Mouse (Mus musculus) C2C12 (cell line): ENCODE measurements around the gene Pkn2. TPM values are rescaled to one million over a fixed set of nuclear protein-coding genes. Genes with fewer than 3 reads are reported as not detected.
A peak's percentile ranks its signal among the peaks of the same experiment; 100 is the strongest.

ENCODE experiments used
- H3K27me3 ChIP-seq: one replicate; pipeline ENCODE4 v1.6.1; 2011; ENCODE audit not compliant: control insufficient read depth, insufficient read depth, insufficient read length
- H3K36me3 ChIP-seq: one replicate; pipeline ENCODE4 v1.6.1; 2011; ENCODE audit not compliant: control insufficient read depth, insufficient read depth
- H3K4me3 ChIP-seq: one replicate; pipeline ENCODE4 v1.5.1; 2011; ENCODE audit warnings: mild to moderate bottlenecking, control low read depth; ENCODE audit not compliant: poor library complexity, insufficient read depth, severe bottlenecking
- H3K79me2 ChIP-seq: one replicate; pipeline ENCODE4 v1.6.1; 2011; ENCODE audit not compliant: control insufficient read depth, insufficient read depth
- H3K79me3 ChIP-seq: one replicate; pipeline ENCODE4 v1.6.1; 2011; ENCODE audit warnings: low read depth, control low read depth
- H3ac ChIP-seq: one replicate; pipeline ENCODE3; 2011; ENCODE audit warnings: low read depth; ENCODE audit not compliant: control insufficient read depth, insufficient read length
- CEBPB ChIP-seq: IDR thresholded peaks from one replicate; pipeline ENCODE4 v1.6.1; 2011; ENCODE audit warnings: low read depth, mild to moderate bottlenecking, control low read depth, moderate library complexity
- CTCF ChIP-seq: IDR thresholded peaks from one replicate; pipeline ENCODE4 v1.5.1; 2011; ENCODE audit not compliant: control insufficient read depth, insufficient read depth, insufficient read length
- FOSL1 ChIP-seq: IDR thresholded peaks from one replicate; pipeline ENCODE4 v1.8.0; 2011; ENCODE audit warnings: mild to moderate bottlenecking, low read length; ENCODE audit not compliant: poor library complexity, insufficient read depth, severe bottlenecking
- MAX ChIP-seq: IDR thresholded peaks from one replicate; pipeline ENCODE4 v1.6.1; 2011; ENCODE audit warnings: mild to moderate bottlenecking, control low read depth
- MYOD1 ChIP-seq: IDR thresholded peaks from one replicate; pipeline ENCODE4 v1.6.1; 2011; ENCODE audit warnings: low read depth; ENCODE audit not compliant: control insufficient read depth, insufficient read length
- MYOG ChIP-seq: IDR thresholded peaks from one replicate; pipeline ENCODE4 v1.6.1; 2011; ENCODE audit not compliant: control insufficient read depth, insufficient read length; ENCODE audit errors: extremely low read depth
- USF1 ChIP-seq: IDR thresholded peaks from one replicate; pipeline ENCODE4 v1.6.1; 2011; ENCODE audit warnings: low read depth, mild to moderate bottlenecking, control low read depth, moderate library complexity
- polyA plus RNA-seq: library from polyadenylated mRNA; unstranded; fragments of >200 nt; fragmentation: generic; extraction: Trizol; gene quantifications from one replicate; pipeline ENCODE4 v1.2.1, GENCODE M21; 2012; ENCODE audit warnings: missing spikeins

The Pkn2 gene
- polyA plus RNA-seq, 1 experiment, result 12.3 TPM

DNA sequence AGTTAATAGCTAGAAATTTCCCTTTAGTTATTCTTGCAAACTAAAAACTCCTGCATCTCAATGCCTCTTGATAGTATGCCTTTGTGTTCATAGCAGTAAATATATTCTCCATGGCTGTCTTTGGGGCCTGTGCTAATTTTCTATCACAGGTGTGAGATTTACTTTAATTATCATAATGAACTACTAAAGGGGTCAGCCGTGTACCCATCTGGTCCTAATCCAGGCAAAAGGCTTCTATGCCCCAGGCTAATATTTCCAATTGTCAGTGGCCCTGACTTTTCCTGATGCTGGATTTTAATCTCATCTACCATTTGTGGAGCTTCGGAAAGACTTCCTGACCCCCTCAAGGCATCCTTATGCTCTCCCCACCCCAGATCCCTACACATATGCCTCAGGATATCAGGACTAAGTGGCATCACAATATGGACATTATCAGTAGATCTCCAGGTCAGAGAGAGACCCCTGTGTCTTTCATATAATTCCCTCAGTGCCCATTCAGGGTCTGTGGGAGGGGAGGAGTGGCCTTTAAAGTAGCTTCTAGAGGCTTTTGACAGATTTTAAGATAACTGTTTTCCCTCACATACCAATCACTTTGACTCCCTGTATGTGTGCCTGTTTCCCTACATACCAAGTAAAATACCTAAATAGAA lies 95.3 kb downstream of the Pkn2 start:
- no peaks in the 10 kb centered on the region for H3K27me3 ChIP-seq
- no peaks in the 10 kb centered on the region for H3K79me2 ChIP-seq
- H3K79me3 ChIP-seq, result peaks cover 1% of the 10 kb centered on the region
- peaks cover 47% of the 10 kb centered on the region for H3K36me3 ChIP-seq
- no peak overlapping the region for H3ac ChIP-seq
- no peak overlapping the region for H3K4me3 ChIP-seq
- TF ChIP-seq MYOG (no peak), CTCF (no peak)

DNA sequence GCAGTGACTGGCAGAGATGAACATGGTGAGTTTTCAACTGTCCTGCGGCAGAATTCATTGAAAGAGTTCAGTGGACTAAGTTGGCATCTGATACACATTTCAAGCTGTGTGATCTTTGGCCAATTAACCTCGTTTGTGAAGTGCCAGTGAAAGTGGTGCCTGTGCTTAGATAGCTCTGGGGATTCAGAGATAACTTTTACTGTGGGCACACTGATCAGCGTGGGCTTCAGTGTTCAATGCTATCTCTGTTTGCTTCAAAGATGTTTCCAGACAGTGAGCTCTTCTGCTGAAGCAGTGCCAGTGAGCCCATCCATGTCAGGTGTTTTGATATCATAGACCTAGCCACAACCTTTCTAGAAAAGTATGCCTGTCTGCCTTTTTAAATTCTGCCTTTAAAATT lies 104.6 kb downstream of the Pkn2 start:
- Histone ChIP-seq H3K4me3 (no peak overlapping the region), H3K36me3 (peaks cover 82% of the 10 kb centered on the region), H3K27me3 (no peaks in the 10 kb centered on the region), H3ac (no peak overlapping the region), H3K79me3 (peaks cover 15% of the 10 kb centered on the region), H3K79me2 (peaks cover 40% of the 10 kb centered on the region)
- TF ChIP-seq FOSL1, result no peak
- TF ChIP-seq MYOD1, result no peak
- TF ChIP-seq USF1, result no peak

DNA sequence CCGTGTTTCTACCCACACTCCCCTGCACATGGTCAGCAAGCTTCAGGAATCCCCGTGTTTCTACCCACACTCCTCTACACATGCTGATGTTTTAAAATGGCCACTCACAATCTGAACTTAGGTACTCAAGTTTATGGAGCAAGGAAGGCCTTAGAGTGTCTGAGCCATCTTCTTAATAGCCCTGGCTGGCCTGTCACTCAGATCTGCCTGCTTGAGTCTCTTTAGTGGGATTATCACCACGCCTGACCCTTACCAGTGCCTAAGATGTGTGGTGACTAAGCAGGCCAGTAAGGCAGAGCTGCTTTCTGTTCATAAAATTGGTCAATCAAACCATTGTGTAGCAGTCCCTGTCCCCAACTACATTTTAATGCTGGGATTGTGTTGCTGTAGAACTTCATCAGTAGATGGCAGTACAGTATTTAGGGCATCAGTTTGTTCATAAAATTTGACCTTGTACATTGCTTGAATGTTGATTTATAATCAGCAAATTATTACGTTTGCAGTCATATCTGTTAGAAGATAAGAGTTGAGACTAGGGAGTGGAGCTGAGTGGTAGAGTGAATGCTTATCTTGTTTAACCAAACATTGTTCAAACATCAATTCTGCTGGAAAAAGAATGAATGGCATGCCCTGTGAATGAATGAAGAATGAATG lies 108.1 kb downstream of the Pkn2 start:
- TF ChIP-seq CEBPB (no peak), CTCF (no peak)
- no peaks in the 10 kb centered on the region for H3K27me3 ChIP-seq
- H3ac ChIP-seq, result no peak overlapping the region
- H3K79me3 ChIP-seq, result peaks cover 30% of the 10 kb centered on the region
- no peak overlapping the region for H3K4me3 ChIP-seq
- peaks cover 52% of the 10 kb centered on the region for H3K36me3 ChIP-seq
- peaks cover 76% of the 10 kb centered on the region for H3K79me2 ChIP-seq

DNA sequence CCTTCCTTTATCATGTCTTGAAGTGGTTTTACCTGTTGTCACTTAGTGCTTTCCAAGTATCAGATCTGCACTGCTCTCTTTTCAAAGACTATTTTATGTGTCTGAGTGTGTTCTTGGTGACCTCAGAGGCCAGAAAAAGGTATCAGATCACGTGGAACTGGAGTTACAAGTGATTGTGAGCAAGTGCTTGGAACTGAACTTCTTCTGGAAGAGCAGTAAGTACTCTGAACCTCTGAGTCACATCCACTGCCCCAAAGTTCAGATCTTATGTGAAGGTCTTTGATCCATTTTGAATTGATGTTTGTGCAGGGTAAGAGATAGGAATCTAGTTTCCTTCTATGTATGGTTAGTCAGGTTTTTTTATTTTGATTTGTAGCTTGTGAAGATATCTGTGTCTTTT lies 111.3 kb downstream of the Pkn2 start:
- no peak for TF ChIP-seq CTCF
- TF ChIP-seq MYOG, result no peak
- no peak for TF ChIP-seq USF1
- no peak for TF ChIP-seq MAX
- peaks cover 29% of the 10 kb centered on the region for H3K36me3 ChIP-seq
- no peak overlapping the region for H3K4me3 ChIP-seq
- H3K27me3 ChIP-seq, result no peaks in the 10 kb centered on the region
- H3K79me3 ChIP-seq, result peaks cover 55% of the 10 kb centered on the region
- no peak overlapping the region for H3ac ChIP-seq
- H3K79me2 ChIP-seq, result peaks cover 95% of the 10 kb centered on the region

DNA sequence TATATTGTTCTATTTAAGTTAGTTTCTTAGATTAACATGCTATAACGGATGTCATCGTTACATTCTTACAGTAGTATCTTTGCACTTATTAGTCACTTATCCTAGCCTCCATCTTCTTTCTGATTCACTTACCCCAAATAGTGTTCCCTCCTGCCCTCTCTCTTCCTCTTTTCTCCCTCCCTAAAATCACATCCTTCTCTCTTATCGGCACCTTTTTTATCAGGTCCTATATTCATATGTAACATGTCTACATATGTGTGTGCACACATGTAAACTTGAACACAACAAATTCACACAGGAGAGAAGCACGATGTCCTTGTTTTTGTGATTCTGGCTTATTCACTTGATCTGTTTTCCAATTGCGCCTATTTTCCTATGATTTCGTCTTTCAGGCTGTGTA lies 113.3 kb downstream of the Pkn2 start:
- Histone ChIP-seq H3K4me3 (no peak overlapping the region), H3K36me3 (peaks cover 12% of the 10 kb centered on the region), H3ac (no peak overlapping the region), H3K79me3 (peaks cover 54% of the 10 kb centered on the region), H3K79me2 (peaks cover 80% of the 10 kb centered on the region), H3K27me3 (no peaks in the 10 kb centered on the region)
- TF ChIP-seq MAX (no peak), USF1 (no peak), CTCF (no peak), MYOD1 (no peak), CEBPB (no peak)

DNA sequence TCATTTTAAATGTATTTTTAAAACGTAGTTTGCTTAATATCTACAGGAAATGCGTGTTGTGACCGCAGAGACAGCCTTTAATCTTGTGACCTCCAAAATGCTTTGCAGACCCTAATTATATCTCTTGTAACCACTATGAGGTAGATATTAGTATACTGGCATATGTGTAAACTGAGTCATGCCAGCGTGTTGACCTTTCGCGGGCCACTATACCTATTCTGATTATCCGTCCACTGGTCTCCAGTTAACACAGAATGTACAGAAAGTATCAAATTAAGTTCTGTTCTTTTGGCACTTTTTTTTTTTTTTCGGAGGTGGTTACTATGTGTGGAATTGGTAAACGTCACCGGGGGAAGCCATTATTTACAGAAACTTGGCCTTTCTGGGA lies 116.0 kb downstream of the Pkn2 start:
- Histone ChIP-seq H3ac (no peak overlapping the region), H3K79me3 (peaks cover 47% of the 10 kb centered on the region), H3K4me3 (peak overlapping the region; percentile 82), H3K79me2 (peaks cover 57% of the 10 kb centered on the region), H3K27me3 (no peaks in the 10 kb centered on the region), H3K36me3 (no peaks in the 10 kb centered on the region)
- TF ChIP-seq MYOD1, result no peak
